Mouse (Mus musculus): ENCODE data around the gene Iqschfp. TPM values are rescaled to one million over a fixed set of nuclear protein-coding genes. Genes with fewer than 3 reads are reported as not detected.

Gene Iqschfp
- polyA plus RNA-seq, 1 experiment from 2014 or later: not detected

Other genes starting within 250 kb of the Iqschfp start
- not detected in 2 replicates for gene Iqcj, start within 50 bp of the Iqschfp start, polyA plus RNA-seq (2015; fragmentation: Nextera tagmentation; extraction: Ambion mirVana)
- gene Schip1, start 172.6 kb downstream of the Iqschfp start, polyA plus RNA-seq (2015; fragmentation: Nextera tagmentation; extraction: Ambion mirVana): 4.7 and 4.9 TPM in 2 replicates